Mouse (Mus musculus) right cerebral cortex, postnatal 14 days (tissue): ENCODE data around the gene Mtch1.
"Not testable (repeated sequence)": the region's sequence is repeated elsewhere in the genome, so short reads cannot be mapped to it uniquely, and the experiment has no call there.

ENCODE experiments used
- DNase-seq: peaks from one replicate; pipeline ENCODE4 v3.0.0; 2022

Mtch1 gene

DNA sequence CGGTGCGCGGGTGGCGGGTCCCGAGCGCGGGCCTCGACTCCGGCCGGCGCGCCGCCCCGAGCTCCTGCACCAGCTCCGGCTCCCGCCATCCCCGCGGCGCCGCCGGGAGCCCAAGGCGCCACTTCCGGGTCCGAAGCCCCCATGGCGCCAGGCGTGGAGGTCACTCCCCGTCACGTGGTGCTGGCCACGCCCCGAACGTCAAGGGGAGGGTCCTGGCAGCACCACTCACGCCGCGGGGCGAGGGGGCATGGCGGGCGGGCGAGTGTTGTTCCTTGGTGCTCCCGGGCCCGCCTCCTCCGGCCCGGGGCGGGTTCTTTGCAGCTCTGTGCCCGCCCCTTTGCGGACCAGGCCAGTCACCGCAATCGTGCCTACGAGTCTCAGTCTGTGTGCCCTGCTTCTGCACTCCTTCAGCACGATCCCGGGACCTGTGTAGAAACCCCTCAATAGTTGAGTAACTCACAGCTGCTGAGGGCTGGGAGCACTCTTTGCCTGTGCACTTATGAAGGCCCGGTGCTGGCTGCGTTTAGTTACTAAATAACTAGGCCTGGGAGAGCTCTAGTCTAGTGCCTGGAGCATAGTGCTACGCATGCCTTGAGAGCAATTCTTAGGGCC lies at the start of gene Mtch1:
Mtch1 (minus strand) TSS at position 290 of the 612 bp plus-strand sequence.
- peak; percentile 97 for DNase-seq

DNA sequence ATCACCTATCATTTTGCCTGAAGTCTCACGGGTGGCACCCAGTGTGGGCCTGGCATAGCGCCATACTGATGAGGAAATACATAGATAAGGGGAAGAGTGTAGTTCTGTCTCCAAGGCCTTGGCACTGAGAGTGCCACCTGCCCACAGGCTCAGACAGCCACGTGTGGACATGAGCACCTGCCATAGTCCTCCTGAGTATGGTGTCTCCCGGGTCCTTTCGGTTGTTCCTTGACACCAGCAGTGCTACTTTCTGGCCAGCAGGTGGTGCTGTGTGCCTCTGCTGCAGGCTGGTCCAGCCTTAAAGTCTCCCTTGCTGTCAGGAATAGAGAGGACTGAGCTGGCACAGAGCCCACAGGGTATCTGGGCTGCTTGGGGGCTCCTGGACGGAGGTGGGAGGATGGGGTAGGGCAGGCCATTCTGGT lies 49.1 kb upstream of the Mtch1 start:
- DNase-seq, result peak; percentile 72

DNA sequence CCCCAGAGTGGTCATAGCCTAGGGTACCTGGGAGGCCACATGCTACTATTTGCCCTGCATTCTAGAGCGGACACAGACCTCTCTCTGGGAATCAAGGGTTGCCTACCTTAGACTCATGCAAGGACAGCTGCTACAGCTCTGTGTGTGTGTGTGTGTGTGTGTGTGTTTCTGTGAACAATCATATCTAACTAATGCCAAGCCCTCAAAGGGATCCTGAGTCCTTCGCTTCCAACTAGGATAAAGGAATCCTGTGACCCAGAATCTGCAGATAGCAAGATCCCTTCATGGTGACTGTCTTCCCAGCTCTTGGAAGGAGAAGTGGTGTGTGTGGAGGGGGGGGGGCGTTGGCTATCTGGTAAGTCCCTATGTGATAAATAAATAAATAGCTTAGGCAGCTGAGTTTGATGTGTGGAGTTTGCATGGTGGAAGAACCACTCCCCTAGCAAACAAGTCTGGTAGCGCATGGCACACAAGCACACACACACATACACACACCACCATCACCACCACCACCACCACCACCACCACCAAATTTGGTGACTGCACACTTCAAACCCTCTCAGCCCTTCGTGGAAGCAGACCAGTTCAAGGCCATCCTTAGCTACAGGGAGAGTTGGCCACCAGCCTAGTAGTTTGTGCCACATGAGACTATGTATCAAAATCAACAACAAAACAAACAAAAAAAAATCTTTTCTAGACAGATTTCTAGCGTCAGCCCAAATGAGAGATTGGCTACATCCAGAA lies 48.5 kb upstream of the Mtch1 start:
- no peak for DNase-seq

DNA sequence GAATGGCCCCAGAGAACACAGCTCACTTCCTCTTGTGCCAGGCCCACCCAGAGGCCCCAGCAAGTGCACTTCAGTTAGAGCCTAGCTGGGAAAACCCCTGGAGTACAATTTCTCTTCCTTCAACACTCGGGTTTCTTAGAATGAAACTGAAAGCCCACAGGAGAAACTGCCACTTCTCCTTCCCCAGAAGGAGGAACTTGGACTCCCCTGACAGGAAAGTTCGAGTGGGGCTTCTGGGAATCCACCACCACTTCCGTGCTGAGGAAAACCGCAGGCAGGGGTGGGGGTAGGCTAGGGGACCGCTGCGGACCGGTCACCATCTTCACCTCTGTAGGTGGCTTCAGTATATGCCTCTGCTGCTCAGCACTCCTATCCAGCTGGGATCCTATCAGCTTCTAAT lies 47.6 kb upstream of the Mtch1 start:
- DNase-seq, result no peak

DNA sequence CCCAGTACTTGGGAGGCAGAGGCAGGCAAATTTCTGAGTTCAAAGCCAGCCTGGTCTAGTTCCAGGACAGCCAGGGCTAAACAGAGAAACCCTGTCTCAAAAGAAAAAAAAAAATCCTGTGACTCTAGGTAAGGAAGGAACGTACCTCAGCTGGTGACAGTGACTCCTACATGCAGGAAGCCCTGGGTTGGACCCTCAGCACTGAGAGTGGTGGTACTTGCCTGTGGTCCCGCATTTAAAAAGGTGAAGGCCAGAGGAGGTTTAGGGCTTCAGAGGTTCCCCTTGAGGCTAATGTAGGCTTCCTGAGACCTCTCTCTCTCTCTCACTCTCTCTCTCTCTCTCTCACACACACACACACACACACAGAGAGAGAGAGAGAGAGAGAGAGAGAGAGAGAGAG lies 47.0 kb upstream of the Mtch1 start:
- DNase-seq, result not testable (repeated sequence)

DNA sequence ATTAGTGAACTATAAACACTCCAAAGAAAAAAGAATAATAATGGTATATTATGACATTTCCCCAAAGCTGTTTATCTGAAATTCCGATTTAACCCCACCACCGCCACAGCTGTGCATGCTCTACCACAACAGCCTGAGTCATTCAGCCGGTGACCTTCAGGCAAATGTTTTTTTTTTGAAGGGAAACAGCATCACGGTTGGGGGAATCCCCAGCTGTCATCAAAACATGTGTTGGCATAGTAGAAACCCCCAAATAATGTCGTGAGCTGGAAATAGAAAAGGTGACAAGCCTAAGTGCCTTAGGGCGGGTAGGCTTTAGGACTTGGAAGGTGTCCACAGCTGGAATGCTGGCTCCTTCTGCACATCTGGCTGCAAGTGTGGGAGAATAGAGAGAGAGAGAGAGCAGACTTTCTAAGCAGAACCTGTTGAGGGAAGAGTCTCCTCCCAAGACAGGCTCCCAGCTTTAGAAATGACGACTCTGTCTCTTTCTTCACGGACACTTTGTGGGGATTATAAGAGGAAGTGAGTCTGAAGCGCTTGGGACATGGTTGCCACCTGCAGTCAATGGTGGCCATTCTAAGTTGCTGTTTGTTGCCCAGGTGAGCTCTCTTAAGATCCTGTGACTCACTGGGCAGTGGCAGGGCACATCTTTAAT lies 46.5 kb upstream of the Mtch1 start:
- DNase-seq, result no peak

DNA sequence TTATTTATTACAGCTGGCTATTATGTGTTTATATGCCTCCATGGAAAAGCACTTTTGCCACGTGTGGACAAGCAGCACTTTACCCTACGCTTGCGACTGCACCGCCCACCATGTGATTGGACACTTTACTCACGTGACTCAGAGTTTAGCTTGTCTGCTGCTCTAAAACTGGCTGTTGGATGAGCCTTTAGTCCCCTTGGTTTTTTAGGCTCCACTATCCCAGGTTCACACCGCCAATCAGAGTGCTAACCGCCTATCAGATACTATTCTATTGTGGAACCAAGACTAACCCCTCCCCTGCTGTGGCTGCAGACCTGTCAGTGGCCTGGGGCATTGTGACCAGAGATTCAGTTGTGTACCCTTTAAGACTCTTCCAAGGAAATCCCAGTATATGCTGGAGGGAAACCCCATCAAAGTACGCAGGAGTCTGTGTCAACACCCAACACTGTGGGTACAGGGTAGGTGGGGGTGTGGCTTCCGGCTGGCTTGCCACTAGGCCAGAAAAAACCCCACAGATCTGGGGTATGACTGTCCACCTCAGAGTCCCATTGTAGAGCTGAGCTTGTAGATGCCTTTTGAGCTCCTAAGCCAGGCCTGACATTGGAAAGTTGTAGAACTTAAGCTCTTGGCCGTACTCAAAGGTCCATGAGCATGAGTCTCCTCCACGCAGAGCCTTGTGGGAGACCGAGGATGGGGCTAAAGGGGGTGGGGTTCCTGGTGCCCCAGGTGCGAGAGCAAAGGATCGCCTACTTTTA lies 45.8 kb upstream of the Mtch1 start:
- DNase-seq, result no peak

DNA sequence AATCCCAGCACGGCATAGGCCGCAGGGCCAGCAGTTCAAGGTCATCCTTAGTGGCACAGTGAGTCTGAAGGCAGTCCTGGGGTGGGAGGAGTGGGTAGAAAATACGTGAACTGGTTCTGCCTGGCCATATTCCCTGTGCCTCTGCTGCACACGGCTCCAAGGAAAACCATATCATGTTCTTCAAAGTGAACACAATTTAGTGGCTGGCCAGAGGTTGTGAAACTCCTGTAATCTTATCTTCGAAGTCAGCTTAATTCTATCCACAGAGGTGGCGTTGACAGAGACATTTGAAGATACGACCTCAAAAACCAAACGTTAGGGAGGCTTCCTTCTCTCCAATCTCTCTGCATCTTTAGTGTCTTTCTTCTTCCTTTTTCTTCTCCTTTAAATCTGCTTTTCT lies 43.5 kb upstream of the Mtch1 start:
- DNase-seq, result no peak

DNA sequence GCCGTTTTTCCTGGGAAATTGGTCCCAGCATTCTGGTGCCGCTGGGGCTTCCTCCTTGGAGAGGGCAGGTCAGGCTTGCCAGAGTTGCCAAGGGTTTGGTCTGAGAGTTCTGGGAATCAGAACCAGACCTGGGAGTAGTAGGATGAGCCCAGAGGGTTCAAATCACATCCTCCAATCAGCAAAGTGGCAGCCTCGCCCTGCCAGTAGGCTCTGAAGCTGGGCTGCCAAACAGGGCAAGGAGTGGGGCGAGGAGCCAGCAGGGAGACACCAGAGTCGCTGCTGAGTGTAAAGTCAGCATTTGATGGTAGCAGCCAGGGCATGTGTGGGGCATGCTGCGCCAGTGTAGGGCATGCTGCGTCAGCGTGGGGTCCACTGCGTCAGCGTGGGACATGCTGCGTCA lies 41.2 kb upstream of the Mtch1 start:
- no peak for DNase-seq

DNA sequence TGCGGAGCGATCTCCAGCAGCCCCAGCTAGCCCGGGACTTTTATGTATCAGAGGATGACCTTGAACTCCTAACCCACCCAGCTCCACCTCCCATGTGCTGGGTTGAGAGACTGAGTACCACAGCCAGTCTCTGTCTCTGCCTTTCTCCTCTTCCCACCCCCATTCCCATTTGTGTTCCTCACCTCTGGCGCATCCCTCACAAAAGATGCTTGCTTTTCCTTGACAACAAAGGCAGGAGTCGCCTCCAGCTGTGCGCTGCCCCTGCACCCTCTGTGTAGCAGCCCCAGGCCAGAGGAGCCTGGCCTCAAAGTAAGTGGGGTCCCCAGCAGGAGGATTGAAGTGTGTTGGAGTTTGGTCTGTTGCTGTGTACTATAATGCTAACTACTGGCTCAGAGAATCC lies 38.0 kb upstream of the Mtch1 start:
- no peak for DNase-seq

DNA sequence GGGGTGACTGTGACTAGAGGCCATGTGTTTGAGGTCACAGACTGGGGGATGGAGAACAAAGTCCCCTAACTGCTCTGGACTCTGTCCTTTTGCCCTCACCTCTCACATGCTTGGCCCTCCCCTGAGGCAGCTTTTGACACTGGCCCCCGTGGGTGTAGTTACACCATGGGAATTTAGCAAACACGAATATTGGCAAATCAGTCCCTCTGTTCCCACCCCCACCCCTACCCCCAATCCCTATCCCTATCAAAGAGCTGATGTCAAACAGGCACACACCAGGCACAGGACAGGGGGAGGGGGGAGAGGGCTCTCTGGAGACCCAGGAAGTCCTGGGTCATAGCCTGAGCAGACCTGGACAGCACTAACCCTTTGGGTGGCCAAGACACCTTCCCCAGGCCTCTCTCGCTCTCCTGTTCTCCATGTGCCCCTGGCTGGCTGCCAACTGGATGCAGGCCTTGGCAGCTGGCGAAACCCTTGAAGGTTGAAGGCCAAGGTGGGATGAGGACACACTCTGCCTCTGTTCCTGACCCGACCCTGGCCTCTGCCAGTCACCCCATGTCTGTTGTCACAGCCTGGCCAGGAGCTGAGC lies 37.2 kb upstream of the Mtch1 start:
- peak; percentile 23 for DNase-seq

DNA sequence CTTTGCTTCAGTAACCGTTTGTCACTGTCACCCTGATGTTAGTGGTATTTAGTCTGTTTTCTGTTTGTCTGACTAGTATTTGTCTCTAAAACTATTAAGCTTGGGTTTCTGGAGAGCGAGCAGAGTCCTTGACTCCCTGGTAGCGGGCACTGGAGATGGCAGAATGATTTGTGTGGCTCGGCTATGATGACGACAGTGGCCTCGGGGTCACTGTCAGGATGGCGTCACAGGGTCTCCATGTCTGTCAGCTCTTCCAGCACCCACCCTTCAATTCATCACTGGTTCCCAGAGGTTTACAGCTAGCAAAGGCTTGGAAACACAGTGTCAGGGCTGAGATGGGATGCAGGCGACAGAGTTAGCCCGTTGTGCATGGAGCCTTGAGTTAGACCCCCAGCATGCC lies 36.2 kb upstream of the Mtch1 start:
- no peak for DNase-seq

DNA sequence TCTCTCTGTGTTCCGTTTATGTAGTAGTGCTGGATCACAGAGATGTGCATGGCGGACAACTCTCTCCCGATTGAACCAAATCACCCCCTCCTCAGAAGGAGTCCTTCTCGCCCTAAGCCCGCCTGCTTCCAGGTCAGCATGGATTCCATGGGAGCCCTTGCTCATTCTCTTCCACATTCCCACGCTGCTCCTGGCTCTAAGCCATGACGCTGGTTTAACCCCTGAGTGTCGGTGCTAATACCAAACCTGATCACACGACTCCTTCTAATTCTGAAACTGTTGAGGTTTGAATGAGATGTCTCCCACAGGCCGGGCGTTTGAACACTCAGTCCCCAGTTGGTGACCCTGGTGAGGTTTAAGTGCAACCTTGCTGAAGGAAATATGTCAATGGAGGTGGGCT lies 34.7 kb upstream of the Mtch1 start:
- no peak for DNase-seq

DNA sequence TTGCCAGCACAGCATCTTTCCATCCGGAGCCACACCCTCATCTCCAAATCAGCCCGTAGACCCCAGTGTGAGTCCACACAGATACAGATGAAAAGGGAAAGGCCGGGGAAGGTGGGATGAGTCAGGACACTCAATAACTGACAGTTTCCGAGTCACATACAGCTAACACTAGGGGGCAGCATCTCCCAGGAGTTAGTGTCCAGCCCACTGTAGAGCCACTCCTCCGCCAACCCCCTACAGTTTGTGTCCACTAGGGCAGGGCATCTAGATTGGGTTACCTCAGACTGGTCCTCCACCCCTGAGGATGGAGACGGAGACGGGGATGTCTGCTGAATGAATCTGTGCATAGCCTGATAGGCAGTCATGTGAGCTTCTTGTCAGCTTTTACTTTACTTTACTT lies 33.7 kb upstream of the Mtch1 start:
- DNase-seq, result peak; percentile 61

DNA sequence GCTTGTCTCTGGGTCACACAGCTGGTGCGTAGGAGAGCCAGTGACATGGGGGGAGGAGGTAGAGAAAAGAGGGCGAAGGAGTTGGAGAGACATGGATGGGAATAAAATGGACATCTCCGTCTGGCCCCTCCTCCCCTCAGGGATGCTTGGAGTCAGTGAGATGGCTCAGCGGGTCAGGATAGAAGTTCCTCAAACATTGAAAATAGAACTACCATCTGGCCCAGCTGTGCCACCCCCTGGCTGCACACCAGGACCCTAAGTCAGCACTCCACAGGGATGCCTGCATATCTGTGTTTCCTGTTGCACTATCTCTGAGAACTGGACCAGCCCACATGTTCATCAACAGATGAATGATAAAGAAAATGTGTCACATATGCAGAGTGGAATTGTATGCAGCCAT lies 32.5 kb upstream of the Mtch1 start:
- DNase-seq, result no peak

DNA sequence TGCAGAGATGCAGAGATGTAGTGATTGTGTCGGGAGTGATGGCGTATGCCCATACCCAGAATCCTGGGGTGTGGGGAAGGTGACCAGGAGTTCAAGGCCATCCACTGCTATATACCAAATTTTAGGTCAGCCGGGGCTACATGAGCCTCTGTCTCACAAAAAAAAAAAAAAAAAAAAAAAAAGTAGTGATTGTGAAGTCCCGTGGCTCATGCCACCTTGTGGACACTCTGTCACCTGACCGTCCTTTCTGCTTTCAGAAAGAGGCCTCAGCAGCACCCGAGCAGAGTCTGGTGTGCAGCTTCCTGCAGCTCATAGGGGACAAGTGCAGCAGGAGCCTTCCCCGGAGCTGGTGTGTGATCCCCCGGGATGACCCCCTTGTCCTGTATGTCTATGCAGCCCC lies 30.3 kb upstream of the Mtch1 start:
- no peak for DNase-seq

DNA sequence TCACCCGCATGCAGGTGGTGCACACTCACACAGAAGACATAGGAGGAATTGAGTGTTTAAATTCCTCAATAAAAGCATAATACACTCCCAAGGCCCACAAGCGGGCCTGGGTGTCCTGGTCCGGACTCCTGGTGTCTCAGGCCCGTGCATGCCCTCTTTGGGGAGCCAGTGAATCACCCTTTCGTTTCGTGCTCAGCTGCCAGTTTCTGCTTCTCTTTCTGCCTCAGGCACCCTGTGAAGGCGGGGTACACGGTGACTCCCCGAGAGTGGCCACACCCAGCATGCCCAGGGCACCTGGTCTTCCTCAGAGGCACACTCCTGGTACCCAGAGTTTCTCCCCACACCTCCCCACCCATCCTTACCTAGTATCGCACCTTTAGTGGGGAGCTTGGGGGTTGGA lies 28.1 kb upstream of the Mtch1 start:
- no peak for DNase-seq

DNA sequence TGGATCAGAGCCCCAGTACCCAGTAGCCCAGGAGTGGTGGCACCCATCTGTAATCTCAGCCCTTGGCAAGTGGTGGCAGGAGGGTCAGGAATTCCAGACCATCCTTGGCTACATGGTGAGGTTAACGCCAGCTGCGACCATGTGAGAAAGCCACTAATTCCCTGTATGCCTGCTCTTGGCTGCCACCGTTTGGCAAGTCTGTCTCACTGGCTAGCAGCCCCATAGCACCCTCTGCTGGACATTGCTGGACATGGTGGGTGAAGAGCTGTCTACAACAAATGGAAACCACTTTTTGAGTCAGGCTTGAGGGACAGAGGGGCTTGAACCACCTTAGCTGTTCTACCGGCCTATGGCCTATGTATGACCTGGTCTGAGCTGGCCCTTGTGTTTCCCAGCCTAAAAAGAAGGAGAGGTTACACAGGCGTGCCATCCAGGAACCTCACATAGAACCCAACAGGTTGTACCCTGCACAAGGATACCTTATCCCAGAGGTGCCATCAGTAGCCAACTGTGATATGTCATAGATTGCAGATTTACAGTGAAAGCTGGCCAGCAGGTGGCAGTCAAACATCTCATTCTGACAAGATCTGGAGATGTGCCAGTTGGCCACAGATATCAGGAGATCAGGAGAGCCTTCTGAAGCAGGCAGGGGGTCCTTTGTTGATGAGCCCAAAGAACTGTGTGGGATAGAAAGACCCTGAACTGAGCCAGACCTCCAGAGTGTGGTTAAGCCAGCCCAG lies 23.4 kb upstream of the Mtch1 start:
- peak; percentile 95 for DNase-seq

DNA sequence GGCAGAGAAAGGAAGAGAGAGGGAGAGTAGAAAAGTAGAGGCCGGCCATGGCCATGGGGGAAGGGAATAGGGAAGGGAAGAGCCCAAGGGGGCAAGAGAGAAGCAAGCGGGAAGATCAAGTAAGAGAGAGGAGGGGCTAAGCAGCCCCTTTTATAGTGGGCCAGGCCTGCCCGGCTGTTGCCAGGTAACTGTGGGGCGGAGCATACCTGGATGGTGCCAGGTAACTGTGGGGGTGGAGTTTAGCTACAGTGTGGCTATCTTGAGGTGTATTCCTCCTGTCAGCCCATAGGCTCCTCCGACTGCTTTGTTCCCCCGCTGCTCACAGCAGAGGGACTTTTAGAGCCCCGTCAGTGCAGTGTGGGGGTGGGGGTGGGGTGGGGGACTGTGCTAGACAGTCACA lies 21.0 kb upstream of the Mtch1 start:
- DNase-seq, result no peak

DNA sequence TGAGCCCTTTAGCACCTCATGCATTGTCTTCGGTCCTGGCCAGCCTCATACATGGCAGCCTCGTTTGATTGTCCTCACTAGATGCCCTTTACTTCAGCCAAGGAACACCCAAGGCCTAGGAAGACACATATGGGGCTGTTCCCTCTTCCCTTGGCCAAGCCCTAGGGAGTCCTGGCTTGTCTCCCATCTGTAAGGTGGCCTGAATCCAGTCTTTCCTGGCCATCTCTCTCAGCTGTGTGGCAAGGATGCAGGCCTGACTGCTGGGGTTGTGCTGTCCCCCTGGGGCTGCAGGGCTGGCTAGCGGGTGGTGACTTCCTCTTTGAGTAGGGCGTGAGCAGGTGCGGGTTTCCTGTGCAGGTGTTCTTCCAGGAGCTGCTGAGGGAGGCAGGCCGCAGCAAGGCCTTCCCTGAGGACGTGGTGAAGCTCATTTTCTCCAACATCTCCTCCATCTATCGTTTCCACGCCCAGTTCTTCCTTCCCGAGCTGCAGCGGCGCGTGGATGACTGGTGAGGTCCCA lies 17.4 kb upstream of the Mtch1 start:
- DNase-seq, result no peak

DNA sequence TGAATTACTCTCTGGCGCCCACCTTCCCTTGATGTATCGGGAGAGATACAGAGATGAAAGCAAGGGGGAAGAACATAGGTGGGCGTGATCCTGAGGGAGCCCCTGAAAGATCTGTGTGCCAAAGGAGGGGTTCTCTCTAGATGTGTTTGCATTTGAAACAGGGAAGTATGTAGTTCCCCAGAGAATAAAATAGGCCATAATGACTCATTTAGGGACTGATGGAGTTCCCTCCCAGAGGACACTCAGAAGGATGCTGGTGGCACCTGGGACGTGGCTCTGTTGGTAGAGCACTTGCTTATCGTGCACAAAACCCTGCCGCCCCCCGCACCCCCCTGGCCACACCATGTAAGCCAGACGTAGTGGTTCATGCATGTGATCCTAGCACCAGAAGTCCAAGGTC lies 15.4 kb upstream of the Mtch1 start:
- no peak for DNase-seq

DNA sequence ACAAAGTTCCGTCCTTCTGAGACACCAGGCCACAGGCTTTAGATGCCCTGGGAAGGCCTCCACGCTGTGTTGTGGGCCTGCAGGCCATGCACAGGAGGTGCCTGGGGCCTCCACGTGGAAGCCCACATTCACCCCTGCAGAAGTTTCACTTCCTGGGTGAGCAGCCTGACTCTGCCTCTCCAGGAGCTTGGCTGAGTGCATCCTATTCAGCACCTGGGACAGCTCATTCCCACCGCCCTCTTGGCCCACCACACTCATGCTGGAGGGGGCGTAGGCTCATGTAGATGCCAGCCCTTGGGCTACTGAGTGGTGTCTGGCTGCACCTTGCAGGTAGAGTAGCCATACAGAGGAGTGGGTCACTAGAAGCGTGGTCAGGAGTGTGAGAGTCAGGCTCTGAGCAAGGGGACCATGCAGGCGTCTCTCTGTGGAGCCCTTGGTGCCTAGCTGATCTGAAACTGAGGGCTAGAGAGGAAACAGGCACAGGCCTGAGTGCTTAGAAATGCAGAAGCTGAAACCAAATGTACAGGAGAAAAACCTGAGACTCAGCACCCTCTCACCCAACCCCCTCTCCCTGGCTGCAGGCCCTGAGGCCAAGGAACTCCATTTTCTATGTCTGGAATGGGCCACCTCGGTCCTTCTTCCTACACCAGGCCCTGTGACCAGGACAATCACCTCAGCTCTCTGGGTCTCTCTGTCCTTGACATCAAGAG lies 14.4 kb upstream of the Mtch1 start:
- no peak for DNase-seq
